Mouse (Mus musculus): Measurements from ENCODE around the gene Srek1ip1. TPM values are rescaled to one million over a fixed set of nuclear protein-coding genes. Genes with fewer than 3 reads are reported as not detected.

The Srek1ip1 gene
- polyA plus RNA-seq, 2 experiments: 7.3 to 8.0 TPM

DNA sequence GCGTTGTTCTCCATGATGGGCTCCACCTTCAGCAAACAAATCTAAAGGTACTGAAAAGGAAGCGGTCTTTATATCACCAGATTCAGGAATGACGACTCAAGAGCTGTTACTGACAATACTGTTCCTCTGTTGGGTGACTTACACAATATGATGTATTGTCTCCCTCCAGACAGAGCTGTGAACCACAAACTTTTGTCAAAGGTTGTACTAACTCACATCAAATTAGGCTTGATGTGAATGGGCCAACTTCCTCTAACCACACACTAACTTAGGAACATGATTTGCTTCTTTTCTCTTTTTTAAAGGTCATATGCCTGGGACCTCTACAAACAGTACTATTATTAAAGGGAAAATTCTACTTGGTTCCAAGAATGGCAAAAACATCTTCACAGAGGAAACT is 29.1 kb upstream of the Srek1ip1 start:
- no peak overlapping the region for H3K4me2 ChIP-seq (ENCODE audit: low read depth)
- ATAC-seq (ENCODE audit: insufficient read depth): no peak
- no peaks in the 10 kb centered on the region for H3K4me1 ChIP-seq (replicated peaks; ENCODE audit: control insufficient read depth in 2 of 2, insufficient read depth in 2 of 2, low read length in 1 of 2)
- no peak overlapping the region for H3K4me3 ChIP-seq (ENCODE audit: insufficient read depth in 1 of 2, low read depth in 2 of 2, low read length in 2 of 2)
- H3K9me3 ChIP-seq (ENCODE audit: control insufficient read depth, low read length): no peaks in the 10 kb centered on the region
- H3K27me3 ChIP-seq (ENCODE audit: control insufficient read depth, insufficient read depth, low read length): no peaks in the 10 kb centered on the region
- WGBS (ENCODE audit: insufficient replicate concordance): 71% methylated on average over 3 of the region's 3 CpGs
- H3K36me3 ChIP-seq (replicated peaks; ENCODE audit: control insufficient read depth, insufficient read depth, low read depth): no peaks in the 10 kb centered on the region
- no peak overlapping the region for H3K27ac ChIP-seq
- TF ChIP-seq EP300 (IDR thresholded peaks at IDR 0.05; ENCODE audit: low read depth) (no peak), CTCF (IDR thresholded peaks at IDR 0.05; ENCODE audit: low read depth) (no peak)
- no peak overlapping the region for H3K9ac ChIP-seq (replicated peaks)
- DNase-seq (ENCODE audit: low read depth in 3 of 3, low spot score in 3 of 3): no peak

DNA sequence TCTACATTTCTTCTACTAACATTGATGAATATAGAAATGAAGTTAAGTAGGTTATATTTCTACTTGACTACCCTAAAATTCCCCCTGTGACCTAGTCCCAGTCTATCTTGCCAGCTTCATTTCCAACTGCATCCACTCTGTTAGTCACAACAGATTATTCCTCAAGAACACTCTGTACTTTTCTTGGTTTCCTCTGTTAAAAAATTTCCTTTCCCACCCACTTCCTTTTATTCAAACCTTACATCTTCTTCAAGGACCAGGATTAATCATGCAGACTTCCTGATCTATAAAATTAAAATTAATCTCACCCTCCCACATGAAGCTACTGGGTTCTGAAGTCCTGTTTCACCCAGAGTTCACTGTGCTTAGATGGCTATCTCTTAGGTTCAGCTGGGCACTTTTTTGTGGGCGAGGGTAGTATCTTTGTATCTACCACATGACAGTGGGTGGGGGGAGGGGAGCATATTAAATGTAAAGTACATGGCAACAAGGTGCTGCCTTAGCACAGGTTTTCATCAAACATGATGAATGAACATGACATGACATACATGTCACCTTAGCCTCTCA is 13.1 kb upstream of the Srek1ip1 start:
- ATAC-seq (ENCODE audit: insufficient read depth): no peak
- Histone ChIP-seq H3K9ac (replicated peaks) (no peak overlapping the region), H3K27ac (no peak overlapping the region), H3K36me3 (replicated peaks; ENCODE audit: control insufficient read depth, insufficient read depth, low read depth) (peaks cover 3% of the 10 kb centered on the region), H3K9me3 (ENCODE audit: control insufficient read depth, low read length) (no peaks in the 10 kb centered on the region), H3K4me2 (ENCODE audit: low read depth) (no peak overlapping the region), H3K27me3 (ENCODE audit: control insufficient read depth, insufficient read depth, low read length) (no peaks in the 10 kb centered on the region), H3K4me1 (replicated peaks; ENCODE audit: control insufficient read depth in 2 of 2, insufficient read depth in 2 of 2, low read length in 1 of 2) (no peaks in the 10 kb centered on the region), H3K4me3 (ENCODE audit: insufficient read depth in 1 of 2, low read depth in 2 of 2, low read length in 2 of 2) (no peak overlapping the region)
- WGBS (ENCODE audit: insufficient replicate concordance): 14% methylated on average over 1 of the region's 1 CpGs
- no peak for DNase-seq (ENCODE audit: low read depth in 3 of 3, low spot score in 3 of 3)
- TF ChIP-seq EP300 (IDR thresholded peaks at IDR 0.05; ENCODE audit: low read depth) (no peak), CTCF (IDR thresholded peaks at IDR 0.05; ENCODE audit: low read depth) (no peak)

DNA sequence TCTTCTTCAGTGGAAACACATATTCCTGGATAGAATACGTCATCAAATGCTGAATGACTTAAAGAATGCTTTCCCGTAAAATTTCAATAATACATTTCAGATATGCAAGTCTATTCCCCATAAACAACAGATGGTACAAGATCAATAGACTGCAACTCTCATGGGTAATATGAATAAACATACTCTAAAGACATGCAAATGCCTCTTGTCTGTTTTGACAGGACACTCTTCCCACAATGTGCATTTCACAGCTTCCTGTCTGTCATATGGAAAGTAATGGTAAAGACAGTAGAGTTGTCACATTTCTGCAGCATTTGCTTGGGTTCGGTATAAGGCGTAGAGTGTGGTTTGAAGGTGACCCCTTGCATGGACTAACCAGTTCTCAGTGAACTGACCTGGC is 5.0 kb upstream of the Srek1ip1 start:
- Histone ChIP-seq H3K4me3 (ENCODE audit: insufficient read depth in 1 of 2, low read depth in 2 of 2, low read length in 2 of 2) (no peak overlapping the region), H3K4me1 (replicated peaks; ENCODE audit: control insufficient read depth in 2 of 2, insufficient read depth in 2 of 2, low read length in 1 of 2) (no peaks in the 10 kb centered on the region), H3K9ac (replicated peaks) (no peak overlapping the region), H3K27ac (no peak overlapping the region), H3K27me3 (ENCODE audit: control insufficient read depth, insufficient read depth, low read length) (no peaks in the 10 kb centered on the region), H3K36me3 (replicated peaks; ENCODE audit: control insufficient read depth, insufficient read depth, low read depth) (peaks cover 4% of the 10 kb centered on the region), H3K4me2 (ENCODE audit: low read depth) (no peak overlapping the region), H3K9me3 (ENCODE audit: control insufficient read depth, low read length) (no peaks in the 10 kb centered on the region)
- DNase-seq (ENCODE audit: low read depth in 3 of 3, low spot score in 3 of 3) (no peak), ATAC-seq (ENCODE audit: insufficient read depth) (no peak)
- no peak for TF ChIP-seq CTCF (IDR thresholded peaks at IDR 0.05; ENCODE audit: low read depth)
- no peak for TF ChIP-seq EP300 (IDR thresholded peaks at IDR 0.05; ENCODE audit: low read depth)
- 76% methylated on average over 4 of the region's 4 CpGs for WGBS (ENCODE audit: insufficient replicate concordance)

DNA sequence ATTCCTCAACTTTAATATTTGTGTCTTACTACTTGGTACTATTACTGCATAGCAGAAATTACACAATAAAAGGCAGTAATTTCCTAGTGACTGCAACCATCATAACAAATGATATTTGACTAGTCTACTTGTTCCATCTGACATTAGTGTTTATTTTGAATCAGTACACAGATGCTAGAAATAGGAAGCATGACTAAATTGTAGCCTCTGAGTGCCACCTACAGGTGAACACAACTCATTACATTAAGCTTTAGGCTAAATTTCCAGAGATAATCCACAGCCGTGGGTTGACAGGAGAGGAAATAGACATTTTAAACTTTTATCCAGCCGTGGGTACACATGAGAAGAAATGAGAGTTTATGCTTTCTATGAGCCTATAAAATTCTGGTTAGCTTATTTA is 2.6 kb upstream of the Srek1ip1 start:
- Histone ChIP-seq H3K36me3 (replicated peaks; ENCODE audit: control insufficient read depth, insufficient read depth, low read depth) (no peaks in the 10 kb centered on the region), H3K4me2 (ENCODE audit: low read depth) (no peak overlapping the region), H3K4me1 (replicated peaks; ENCODE audit: control insufficient read depth in 2 of 2, insufficient read depth in 2 of 2, low read length in 1 of 2) (no peaks in the 10 kb centered on the region), H3K27me3 (ENCODE audit: control insufficient read depth, insufficient read depth, low read length) (no peaks in the 10 kb centered on the region), H3K4me3 (ENCODE audit: insufficient read depth in 1 of 2, low read depth in 2 of 2, low read length in 2 of 2) (no peak overlapping the region), H3K9ac (replicated peaks) (no peak overlapping the region), H3K9me3 (ENCODE audit: control insufficient read depth, low read length) (no peaks in the 10 kb centered on the region), H3K27ac (no peak overlapping the region)
- TF ChIP-seq CTCF (IDR thresholded peaks at IDR 0.05; ENCODE audit: low read depth): peak; percentile 56
- TF ChIP-seq EP300 (IDR thresholded peaks at IDR 0.05; ENCODE audit: low read depth): no peak
- 5% methylated on average over 2 of the region's 2 CpGs for WGBS (ENCODE audit: insufficient replicate concordance)
- no peak for ATAC-seq (ENCODE audit: insufficient read depth)
- DNase-seq (ENCODE audit: low read depth in 3 of 3, low spot score in 3 of 3): peak in 2 of 3 experiments; percentile 13 to 15

DNA sequence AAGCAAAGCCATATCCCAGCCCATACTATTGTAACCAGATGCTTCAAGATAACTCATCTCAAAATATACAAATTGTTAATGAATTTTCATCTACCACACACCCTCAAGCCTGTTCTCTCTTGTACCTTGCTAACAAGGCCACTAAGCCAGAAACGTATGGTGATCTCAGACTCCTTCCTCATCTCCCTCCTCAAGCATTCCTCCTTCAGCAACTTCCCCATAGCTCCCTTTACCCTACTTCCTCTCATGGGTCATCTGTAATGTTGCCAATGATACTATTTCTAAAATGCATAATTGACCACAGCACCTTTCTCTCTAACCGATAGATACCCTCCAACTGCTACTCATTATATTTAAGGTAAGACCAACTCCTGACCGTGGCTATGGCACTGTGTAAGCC is 2.1 kb downstream of the Srek1ip1 start:
- no peak overlapping the region for H3K9ac ChIP-seq (replicated peaks)
- no peak overlapping the region for H3K27ac ChIP-seq
- no peaks in the 10 kb centered on the region for H3K9me3 ChIP-seq (ENCODE audit: control insufficient read depth, low read length)
- no peak overlapping the region for H3K4me3 ChIP-seq (ENCODE audit: insufficient read depth in 1 of 2, low read depth in 2 of 2, low read length in 2 of 2)
- no peak for ATAC-seq (ENCODE audit: insufficient read depth)
- H3K27me3 ChIP-seq (ENCODE audit: control insufficient read depth, insufficient read depth, low read length): no peaks in the 10 kb centered on the region
- peaks cover 0 to 2% of the 10 kb centered on the region in 2 experiments; a peak in 1 of 4 replicates for H3K4me1 ChIP-seq (replicated peaks; ENCODE audit: control insufficient read depth in 2 of 2, insufficient read depth in 2 of 2, low read length in 1 of 2)
- H3K4me2 ChIP-seq (ENCODE audit: low read depth): no peak overlapping the region
- DNase-seq (ENCODE audit: low read depth in 3 of 3, low spot score in 3 of 3): no peak
- 61% methylated on average over 3 of the region's 3 CpGs for WGBS (ENCODE audit: insufficient replicate concordance)
- TF ChIP-seq CTCF (IDR thresholded peaks at IDR 0.05; ENCODE audit: low read depth) (no peak), EP300 (IDR thresholded peaks at IDR 0.05; ENCODE audit: low read depth) (no peak)
- no peaks in the 10 kb centered on the region; the same call in 1 of the 2 replicates for H3K36me3 ChIP-seq (replicated peaks; ENCODE audit: control insufficient read depth, insufficient read depth, low read depth)

All from liver, embryonic 14.5 days (tissue).